In genomic region chr13:54686139-54687053, GRCm38 (mm10) we compare ENCODE assay signal across 8 mouse cellular contexts. TPM values are rescaled to one million over a fixed set of nuclear protein-coding genes. Genes with fewer than 3 reads are reported as not detected.
DNase-seq lines count a peak whose midpoint lies in the region; ATAC-seq and TF ChIP-seq lines count a peak whose summit lies in the region.

No protein-coding gene starts in this region.

- H3K36me3 ChIP-seq in embryonic facial prominence, embryonic 12.5 days, result peaks cover 35% of the 10 kb centered on the region
- H3K36me3 ChIP-seq in limb, embryonic 10.5 days, result peaks cover 52% of the 10 kb centered on the region
- peaks cover 34% of the 10 kb centered on the region for H3K36me3 ChIP-seq in neural tube, embryonic 12.5 days

- H3K27me3 ChIP-seq in embryonic facial prominence, embryonic 12.5 days, result no peaks in the 10 kb centered on the region
- H3K27me3 ChIP-seq in limb, embryonic 10.5 days (ENCODE audit: low read depth, poor library complexity, severe bottlenecking), result no peaks in the 10 kb centered on the region
- no peaks in the 10 kb centered on the region for H3K27me3 ChIP-seq in neural tube, embryonic 12.5 days (replicated peaks)

- 7% methylated on average over 19 of the region's 19 CpGs for WGBS in embryonic facial prominence, embryonic 12.5 days
- 8% methylated on average over 19 of the region's 19 CpGs for WGBS in limb, embryonic 10.5 days
- 6% methylated on average over 19 of the region's 19 CpGs for WGBS in neural tube, embryonic 12.5 days

- peak overlapping the region; percentile 80 for H3K4me2 ChIP-seq in embryonic facial prominence, embryonic 12.5 days (replicated peaks)
- peak overlapping the region; percentile 80 for H3K4me2 ChIP-seq in neural tube, embryonic 12.5 days (replicated peaks)

- intact Hi-C loops in gastrocnemius, adult 2 months (cut with DNase I), result loop anchor here (5.0 kb wide), 1 partner anchor 64 kb away; the partner anchor contains the start of gene Faf2
- intact Hi-C loops in left cerebral cortex, postnatal 25 days (cut with DNase I), result loop anchor here (5.0 kb wide), 1 partner anchor 636 kb away; the partner anchor contains the start of genes Prelid1 and Rab24

- ATAC-seq in embryonic facial prominence, embryonic 12.5 days (ENCODE audit: insufficient number of reproducible peaks, insufficient read depth, low FRiP score, low TSS enrichment), result no peak
- no peak for ATAC-seq in neural tube, embryonic 12.5 days (ENCODE audit: low FRiP score, low read depth)

- H3K9me3 ChIP-seq in embryonic facial prominence, embryonic 12.5 days, result no peaks in the 10 kb centered on the region
- no peaks in the 10 kb centered on the region for H3K9me3 ChIP-seq in limb, embryonic 10.5 days (replicated peaks)
- no peaks in the 10 kb centered on the region for H3K9me3 ChIP-seq in neural tube, embryonic 12.5 days

- TF ChIP-seq CTCF in gastrocnemius, adult 2 months (IDR thresholded peaks at IDR 0.05), result no peak

- DNase-seq in gastrocnemius, adult 2 months, result no peak
- DNase-seq in gastrocnemius, postnatal 10 days, result no peak
- DNase-seq in A20 (ENCODE audit: low read depth, low spot score) (peak; percentile 30), MN1 (ENCODE audit: low spot score) (no peak)
- DNase-seq in limb, embryonic 10.5 days (ENCODE audit: low spot score), result no peak
- DNase-seq in left cerebral cortex, postnatal 25 days (ENCODE audit: low spot score in 2 of 2), result no peak

- H3K4me1 ChIP-seq in embryonic facial prominence, embryonic 12.5 days, result peaks cover 30% of the 10 kb centered on the region
- H3K4me1 ChIP-seq in limb, embryonic 10.5 days, result peaks cover 36% of the 10 kb centered on the region
- H3K4me1 ChIP-seq in neural tube, embryonic 12.5 days, result peaks cover 28% of the 10 kb centered on the region

- H3K27ac ChIP-seq in gastrocnemius, adult 2 months, result peak overlapping the region; percentile 100
- H3K27ac ChIP-seq in embryonic facial prominence, embryonic 12.5 days, result peak overlapping the region; percentile 97
- H3K27ac ChIP-seq in limb, embryonic 10.5 days, result peak overlapping the region; percentile 99
- H3K27ac ChIP-seq in neural tube, embryonic 12.5 days, result peak overlapping the region; percentile 91

- peak overlapping the region; percentile 97 for H3K9ac ChIP-seq in embryonic facial prominence, embryonic 12.5 days
- H3K9ac ChIP-seq in neural tube, embryonic 12.5 days, result peak overlapping the region; percentile 96

- H3K4me3 ChIP-seq in gastrocnemius, adult 2 months, result peak overlapping the region; percentile 94
- peak overlapping the region; percentile 86 for H3K4me3 ChIP-seq in embryonic facial prominence, embryonic 12.5 days
- peak overlapping the region; percentile 89 for H3K4me3 ChIP-seq in limb, embryonic 10.5 days
- H3K4me3 ChIP-seq in neural tube, embryonic 12.5 days, result peak overlapping the region; percentile 83

RNA-seq across cellular contexts. Expression of gene Rnf44, which starts 7.3 kb away (rescaled TPM):
- total RNA-seq in gastrocnemius, adult 2 months (2021), result 10 to 100 TPM; 23.3 to 34.1 TPM
- 10 to 100 TPM; 32.5 to 35.3 TPM for total RNA-seq in gastrocnemius, postnatal 10 days (2021)
- polyA plus RNA-seq in embryonic facial prominence, embryonic 12.5 days (2016; fragmentation: Nextera tagmentation; extraction: Ambion mirVana), result 58.0 and 65.3 TPM in 2 replicates
- polyA plus RNA-seq in limb, embryonic 10.5 days (2016; fragmentation: Nextera tagmentation; extraction: Ambion mirVana), result 104 and 135 TPM in 2 replicates
- polyA plus RNA-seq in neural tube, embryonic 12.5 days (2016; fragmentation: Nextera tagmentation; extraction: Ambion mirVana), result 105 and 116 TPM in 2 replicates
- total RNA-seq in left cerebral cortex, postnatal 25 days (2021), result 100 to 1,000 TPM; 166 to 176 TPM

RNA-seq across cellular contexts. Expression of gene Cdhr2, which starts 14.9 kb away (rescaled TPM):
- not detected for total RNA-seq in gastrocnemius, adult 2 months (2021)
- total RNA-seq in gastrocnemius, postnatal 10 days (2021), result under 1 TPM in 1 of 2 experiments, not detected in 1; 0.07 TPM
- polyA plus RNA-seq in embryonic facial prominence, embryonic 12.5 days (2016; fragmentation: Nextera tagmentation; extraction: Ambion mirVana), result 0.05 and 0.06 TPM in 2 replicates
- polyA plus RNA-seq in limb, embryonic 10.5 days (2016; fragmentation: Nextera tagmentation; extraction: Ambion mirVana), result 0.04 TPM in 1 of 2 replicates, not detected in the other
- polyA plus RNA-seq in neural tube, embryonic 12.5 days (2016; fragmentation: Nextera tagmentation; extraction: Ambion mirVana), result 0.09 and 0.15 TPM in 2 replicates
- total RNA-seq in left cerebral cortex, postnatal 25 days (2021), result under 1 TPM; 0.14 to 0.23 TPM

Comparison
In these comparisons a context has a peak if more than half of its experiments do, and no peak if none do; other contexts are left out.
1. RNA of gene Rnf44, which starts 7.3 kb away (total RNA-seq): 166 to 176 TPM in left cerebral cortex, postnatal 25 days; 32.5 to 35.3 TPM in gastrocnemius, postnatal 10 days and 23.3 to 34.1 TPM in gastrocnemius, adult 2 months; every median in the first group is over 4 times any median in the second.
2. Peak in every context shown above with its lines, with median percentiles within 50 percentile points of each other: H3K27ac ChIP-seq and H3K4me3 ChIP-seq.